Mouse (Mus musculus): Measurements from ENCODE around the gene Dlg5. TPM values are rescaled to one million over a fixed set of nuclear protein-coding genes. Genes with fewer than 3 reads are reported as not detected.

The Dlg5 gene
- total RNA-seq, 2 experiments from 2014 or later: 62.7 to 64.0 TPM

DNA sequence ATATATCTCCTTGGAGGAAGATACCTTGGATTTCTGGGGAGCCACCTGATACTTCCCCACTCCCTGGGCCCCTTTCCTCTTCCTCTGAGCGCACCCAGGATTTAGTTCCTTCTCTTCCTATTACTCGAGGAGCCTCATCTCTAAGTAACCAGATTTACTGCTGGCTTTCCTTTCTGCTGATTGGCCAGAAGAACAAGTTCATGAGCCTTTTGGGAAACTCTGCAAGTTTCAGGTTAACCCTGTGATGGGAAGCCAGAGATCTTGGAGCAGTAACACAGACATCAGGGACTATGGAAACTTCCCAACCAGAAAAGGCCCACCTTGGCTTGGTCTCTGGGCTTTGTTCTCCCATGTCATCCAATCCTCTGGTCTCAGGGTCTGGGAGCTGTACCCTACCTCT, 10.2 kb upstream of the Dlg5 start:
- no peak for TF ChIP-seq CTCF (conservative IDR thresholded peaks at IDR 0.05)
- DNase-seq (ENCODE audit: low spot score in 2 of 2): no peak
- H3K27ac ChIP-seq: no peak overlapping the region
- H3K4me3 ChIP-seq: no peak overlapping the region

DNA sequence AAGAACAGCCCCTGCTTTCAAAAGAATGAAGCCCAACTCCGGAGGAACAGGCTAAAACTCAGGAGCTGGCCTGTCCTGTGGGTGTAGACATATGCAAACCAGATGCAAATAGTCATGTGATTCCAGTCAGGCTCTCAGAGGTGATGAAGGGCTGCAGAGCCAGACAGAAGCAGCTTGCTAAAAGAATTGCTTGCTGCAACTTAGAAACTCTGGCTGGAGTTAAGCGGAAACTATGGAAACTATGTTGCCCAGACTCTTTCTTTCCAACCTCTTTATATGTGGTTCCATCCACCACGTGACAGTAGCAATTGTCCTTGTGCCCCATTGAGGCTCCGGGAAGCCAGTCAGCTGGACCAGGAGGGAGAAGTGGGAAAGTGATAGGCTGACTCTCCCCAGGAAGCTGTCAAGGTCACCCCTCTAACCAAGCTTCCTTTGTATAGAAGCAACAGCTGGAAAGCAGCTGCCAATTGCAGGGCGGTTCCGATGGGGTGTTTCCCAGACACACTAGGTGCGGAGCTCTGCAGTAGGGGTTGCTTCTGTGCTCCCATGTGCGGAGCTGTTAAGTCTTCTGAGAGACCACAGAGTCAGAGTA, 8.0 kb upstream of the Dlg5 start:
- H3K4me3 ChIP-seq: no peak overlapping the region
- no peak for TF ChIP-seq CTCF (conservative IDR thresholded peaks at IDR 0.05)
- H3K27ac ChIP-seq: no peak overlapping the region
- DNase-seq (ENCODE audit: low spot score in 2 of 2): no peak

DNA sequence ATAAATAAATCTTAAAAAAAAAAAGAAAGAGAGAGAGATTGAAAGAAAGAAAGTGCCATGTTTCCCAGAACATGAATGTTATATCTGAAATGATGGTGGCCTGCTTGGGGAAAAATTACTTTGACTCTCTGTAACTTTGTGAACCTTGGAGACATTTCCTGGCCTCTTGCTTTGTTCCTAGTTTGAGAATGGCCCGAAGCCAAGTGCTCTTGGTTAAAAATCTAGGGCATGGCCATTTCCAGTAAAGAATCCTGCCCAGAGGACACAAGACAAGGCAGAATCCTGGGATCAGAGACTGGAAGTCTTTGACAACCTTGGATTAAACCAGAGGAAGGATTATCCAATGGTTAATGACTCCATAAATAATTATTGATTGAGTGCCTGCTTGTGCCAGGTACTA, 5.6 kb upstream of the Dlg5 start:
- TF ChIP-seq CTCF (conservative IDR thresholded peaks at IDR 0.05): no peak
- no peak overlapping the region for H3K4me3 ChIP-seq
- no peak overlapping the region for H3K27ac ChIP-seq
- no peak for DNase-seq (ENCODE audit: low spot score in 2 of 2)

DNA sequence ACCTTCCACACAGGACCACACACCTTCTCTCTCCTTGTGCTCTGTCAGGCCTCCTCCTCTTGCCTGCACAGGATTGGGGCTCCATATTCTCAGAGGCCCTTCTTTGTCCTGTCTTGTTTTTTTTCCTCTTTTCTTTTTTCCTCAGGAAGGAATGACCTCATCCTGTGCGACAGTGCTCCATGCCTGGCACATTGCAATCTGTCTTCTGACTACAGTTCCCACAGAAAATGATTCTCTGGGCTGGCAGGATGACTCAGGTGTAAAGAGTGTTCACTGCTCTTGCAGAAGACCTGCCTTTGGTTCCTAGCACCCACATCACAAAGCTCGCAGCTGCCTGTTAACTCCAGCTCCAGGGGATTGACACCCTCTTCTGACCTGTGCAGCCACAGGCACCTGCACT, 4.2 kb upstream of the Dlg5 start:
- no peak overlapping the region for H3K4me3 ChIP-seq
- H3K27ac ChIP-seq: no peak overlapping the region
- TF ChIP-seq CTCF (conservative IDR thresholded peaks at IDR 0.05): no peak
- no peak for DNase-seq (ENCODE audit: low spot score in 2 of 2)

DNA sequence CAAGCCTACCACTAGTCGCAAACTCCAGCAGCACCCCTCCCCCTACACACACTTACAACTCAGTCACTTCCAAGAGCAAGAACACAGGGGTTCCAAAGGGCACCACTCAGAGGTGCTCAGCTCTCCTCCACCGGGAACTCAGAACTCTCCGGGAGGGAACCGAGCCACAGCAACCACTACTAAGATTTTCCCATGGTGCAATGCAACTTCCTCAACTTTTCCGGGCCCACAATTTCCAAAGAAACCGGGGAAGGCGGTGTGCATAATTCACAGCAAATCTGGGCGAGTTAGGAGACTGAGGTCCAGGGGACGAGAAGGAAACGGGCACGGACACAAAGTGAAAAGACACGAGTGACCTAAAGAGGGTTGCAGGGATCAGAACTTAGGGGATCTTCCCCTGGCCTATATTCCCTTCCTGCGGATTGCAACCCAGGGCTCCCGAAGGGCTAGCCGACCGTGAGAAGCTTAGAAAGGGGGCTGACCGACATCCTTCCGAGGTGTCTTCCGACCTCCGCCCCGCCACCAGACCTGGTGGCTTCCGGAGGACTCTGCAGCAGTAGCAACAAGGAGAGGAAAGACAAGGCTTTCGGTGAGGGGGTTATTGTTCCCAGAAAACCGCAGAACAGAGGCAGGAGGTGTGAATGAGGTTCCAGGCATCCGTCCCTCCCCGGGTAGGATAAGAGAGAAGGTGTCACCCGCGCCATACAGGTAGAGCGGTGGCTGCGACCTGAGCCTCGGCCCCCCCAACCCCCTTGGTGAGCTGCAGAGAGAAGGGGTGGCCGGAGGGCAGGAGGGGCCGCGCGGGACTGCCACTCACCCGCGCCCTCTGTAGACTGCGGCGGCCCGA, 1.2 kb downstream of the Dlg5 start:
- TF ChIP-seq CTCF (conservative IDR thresholded peaks at IDR 0.05): no peak
- peak overlapping the region; percentile 94 for H3K4me3 ChIP-seq
- peak overlapping the region; percentile 95 for H3K27ac ChIP-seq
- peak in 1 of 2 experiments; percentile 36 for DNase-seq (ENCODE audit: low spot score in 2 of 2)

DNA sequence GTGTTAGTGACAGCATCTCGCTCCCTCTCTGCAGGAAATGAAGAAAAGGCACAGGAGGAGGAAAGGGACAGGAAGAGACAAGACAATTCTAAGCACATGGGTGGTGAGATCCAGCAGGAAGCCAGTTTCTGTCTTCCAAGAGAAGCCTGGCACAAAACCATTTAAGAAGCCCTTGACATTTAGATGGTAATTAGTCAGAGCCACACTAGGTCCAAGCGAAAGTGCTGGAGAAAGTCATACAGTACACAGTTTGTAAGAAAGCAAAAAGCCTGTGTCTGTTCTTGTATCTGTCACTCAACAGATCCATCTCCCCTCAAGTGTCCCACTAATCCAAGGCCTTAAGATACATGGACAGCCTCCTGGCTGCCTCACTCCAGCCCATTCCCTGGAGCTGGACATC, 3.7 kb downstream of the Dlg5 start:
- Histone ChIP-seq H3K27ac (peak overlapping the region; percentile 18; the same call in 1 of the 2 replicates), H3K4me3 (no peak overlapping the region)
- DNase-seq (ENCODE audit: low spot score in 2 of 2): no peak
- no peak for TF ChIP-seq CTCF (conservative IDR thresholded peaks at IDR 0.05)

DNA sequence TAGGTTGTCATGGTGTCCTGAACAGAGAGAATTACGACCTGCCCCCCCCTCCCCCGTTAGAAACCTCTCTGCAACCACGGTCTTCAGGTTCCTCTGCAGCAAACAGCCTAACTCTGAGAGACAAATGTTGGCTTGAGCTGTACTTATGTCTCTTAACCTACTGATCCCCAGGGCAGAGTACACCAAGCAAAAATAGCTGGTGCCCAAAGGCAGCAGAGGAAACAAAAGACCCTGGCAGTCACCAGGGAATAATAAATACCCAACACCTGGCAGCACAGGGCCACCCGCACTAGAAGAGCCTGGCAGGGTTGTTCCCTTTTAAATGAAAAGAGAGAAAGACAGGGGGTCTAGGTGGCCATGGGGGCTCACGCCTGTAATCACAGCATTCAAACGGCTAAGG, 4.9 kb downstream of the Dlg5 start:
- Histone ChIP-seq H3K4me3 (no peak overlapping the region), H3K27ac (no peak overlapping the region)
- TF ChIP-seq CTCF (conservative IDR thresholded peaks at IDR 0.05): no peak
- no peak for DNase-seq (ENCODE audit: low spot score in 2 of 2)

DNA sequence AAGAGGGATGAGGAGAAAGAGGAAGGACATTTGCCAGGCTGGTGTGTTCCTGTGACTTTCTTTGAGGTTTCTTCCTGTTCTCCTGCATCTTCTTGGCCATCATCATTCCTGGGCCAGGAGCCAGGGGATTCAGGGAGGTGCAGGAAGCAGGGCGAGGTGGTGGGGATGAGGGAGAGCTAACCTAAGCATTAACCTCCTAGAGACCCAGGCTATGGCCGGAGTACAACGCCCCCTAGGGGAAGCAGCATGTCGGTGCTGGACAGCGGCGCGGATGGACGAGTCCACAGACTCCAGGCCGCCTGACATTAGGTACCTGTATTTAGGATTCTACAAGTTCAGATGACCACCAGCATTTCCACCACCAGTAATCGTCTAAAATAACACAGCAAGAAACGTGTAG, 6.1 kb downstream of the Dlg5 start:
- Histone ChIP-seq H3K27ac (0 out of 2 replicates have a peak overlapping the region, but pooled peaks have one; percentile 18), H3K4me3 (no peak overlapping the region)
- TF ChIP-seq CTCF (conservative IDR thresholded peaks at IDR 0.05): peak; percentile 64
- DNase-seq (ENCODE audit: low spot score in 2 of 2): no peak

DNA sequence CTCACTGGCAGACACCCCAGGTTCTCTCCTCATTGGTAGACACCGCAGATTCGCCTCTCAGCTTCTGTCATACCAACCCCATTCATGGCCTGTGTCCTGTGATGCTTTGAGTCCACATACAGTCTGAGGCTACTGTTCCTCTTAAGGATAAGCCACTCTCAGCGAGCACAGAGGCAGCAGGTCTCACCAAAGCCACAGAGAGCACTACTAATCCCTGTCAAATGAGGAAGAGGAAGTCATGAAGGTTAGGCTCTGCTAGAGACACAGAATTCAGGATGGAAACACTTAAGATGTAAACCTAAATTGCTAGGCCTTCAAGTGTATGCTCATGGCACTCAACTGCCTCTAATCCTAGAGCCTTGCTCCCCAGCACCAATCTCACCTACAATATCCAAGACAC, 9.8 kb downstream of the Dlg5 start:
- H3K4me3 ChIP-seq: no peak overlapping the region
- no peak for DNase-seq (ENCODE audit: low spot score in 2 of 2)
- peak overlapping the region; percentile 69; the same call in 1 of the 2 replicates for H3K27ac ChIP-seq
- no peak for TF ChIP-seq CTCF (conservative IDR thresholded peaks at IDR 0.05)

DNA sequence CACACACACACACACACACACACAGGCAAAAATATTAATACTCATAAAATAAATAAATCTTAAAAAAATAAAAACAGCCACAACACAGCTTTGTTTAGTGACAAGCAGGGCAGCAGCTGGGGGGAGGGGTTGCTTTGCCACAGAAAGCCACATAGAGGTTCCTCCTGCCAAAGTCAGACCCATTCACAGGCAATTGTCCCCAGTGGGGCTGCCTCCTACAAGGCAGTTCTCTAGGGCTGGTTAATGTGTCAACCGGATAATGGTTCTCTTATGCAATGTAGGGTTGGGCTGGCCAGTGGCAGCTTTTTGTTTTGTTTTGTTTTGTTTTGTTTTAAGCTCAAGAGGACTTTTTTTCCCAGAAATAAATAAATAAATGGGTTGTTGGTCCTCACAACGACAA, 11.3 kb downstream of the Dlg5 start:
- TF ChIP-seq CTCF (conservative IDR thresholded peaks at IDR 0.05): no peak
- peak overlapping the region; percentile 69 for H3K27ac ChIP-seq
- H3K4me3 ChIP-seq: no peak overlapping the region
- DNase-seq (ENCODE audit: low spot score in 2 of 2): no peak

DNA sequence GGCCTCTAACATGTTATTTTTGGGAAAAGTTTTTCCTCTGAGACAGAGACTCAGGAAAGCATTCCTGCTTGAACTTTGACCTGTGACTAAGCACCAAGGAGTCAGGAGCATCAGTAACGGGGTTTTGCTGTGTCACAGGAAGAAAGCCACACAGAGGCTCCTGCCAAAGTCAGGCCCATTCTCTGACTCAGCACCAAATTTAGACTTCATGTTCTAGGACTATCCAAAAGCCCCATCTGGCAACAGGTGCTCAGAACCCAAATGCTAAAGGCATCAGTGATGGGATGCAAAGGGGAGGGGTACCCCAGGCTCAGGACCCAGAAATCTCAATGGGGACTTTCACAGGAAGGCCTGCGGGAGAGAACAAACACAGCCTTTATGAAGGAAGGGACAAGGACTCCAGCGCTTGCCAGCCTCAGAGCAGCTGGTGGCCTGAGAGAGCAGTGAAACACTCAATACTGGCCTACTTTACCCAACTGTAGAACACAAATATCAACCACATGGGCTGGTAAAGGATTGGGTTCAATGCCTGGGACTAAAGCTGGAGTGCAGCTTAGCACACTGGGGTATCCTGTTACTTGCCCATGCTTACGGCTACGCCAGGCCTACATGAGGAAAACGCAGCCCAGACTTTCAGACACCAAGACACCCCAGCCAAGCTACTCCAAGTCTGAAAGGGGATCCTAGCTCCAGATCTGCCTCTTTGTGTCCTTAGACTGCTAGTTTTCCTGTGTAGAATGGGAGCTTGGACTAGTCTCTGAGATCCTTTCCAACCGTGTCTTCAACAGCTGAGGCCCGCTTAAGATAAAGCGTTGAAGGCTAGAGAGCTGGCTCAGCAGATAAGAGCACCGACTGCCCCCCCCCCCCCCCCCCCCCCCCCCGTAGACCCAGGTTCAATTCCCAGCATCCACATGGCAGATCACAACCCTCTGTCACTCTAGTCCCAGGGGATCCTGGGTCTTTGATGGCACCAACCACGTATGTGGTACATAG, 12.8 kb downstream of the Dlg5 start:
- TF ChIP-seq CTCF (conservative IDR thresholded peaks at IDR 0.05): no peak
- Histone ChIP-seq H3K4me3 (no peak overlapping the region), H3K27ac (peak overlapping the region; percentile 86)
- peak; percentile 42 to 62 for DNase-seq (ENCODE audit: low spot score in 2 of 2)

DNA sequence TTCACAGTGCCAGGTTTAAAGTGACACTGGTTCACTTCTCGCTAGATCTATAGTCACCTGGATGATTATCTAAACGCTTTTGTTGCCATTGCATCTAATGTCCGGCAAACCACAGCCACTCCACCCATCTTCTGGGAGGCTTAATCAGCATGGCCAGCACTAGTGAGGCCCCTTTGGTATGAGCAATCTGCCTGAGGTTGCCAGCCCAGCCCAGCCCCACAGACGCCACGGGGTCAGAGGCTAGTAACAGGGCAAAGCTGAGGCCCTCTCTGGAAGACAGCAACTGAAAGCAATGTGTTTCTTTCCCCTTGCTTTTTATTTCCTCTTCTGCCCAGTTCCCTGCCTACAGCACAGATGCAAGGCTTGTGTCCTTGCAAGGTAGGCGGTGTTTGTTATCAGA, 17.2 kb downstream of the Dlg5 start:
- no peak for DNase-seq (ENCODE audit: low spot score in 2 of 2)
- Histone ChIP-seq H3K4me3 (no peak overlapping the region), H3K27ac (no peak overlapping the region; the same call in 1 of the 2 replicates)
- no peak for TF ChIP-seq CTCF (conservative IDR thresholded peaks at IDR 0.05)

DNA sequence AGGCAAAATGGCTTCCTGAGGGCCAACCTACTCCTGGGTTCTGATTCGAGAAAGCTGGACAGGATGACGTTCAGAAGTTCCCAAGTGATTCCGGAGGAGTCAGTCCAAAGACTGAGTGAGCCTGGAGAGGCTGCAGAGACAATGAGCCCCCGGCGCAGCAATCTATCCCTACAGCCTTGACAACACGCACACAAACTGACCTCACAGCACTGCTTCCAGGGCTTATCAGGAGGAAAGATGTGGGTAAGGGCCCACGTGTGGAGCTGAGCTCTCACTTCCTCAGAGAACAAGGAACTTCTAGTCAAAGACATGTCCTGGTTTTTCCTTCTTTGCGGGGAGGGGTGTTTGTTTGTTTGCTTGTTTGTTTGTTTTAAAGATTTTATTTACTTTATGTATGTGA, 18.7 kb downstream of the Dlg5 start:
- H3K27ac ChIP-seq: peak overlapping the region; percentile 43; the same call in 1 of the 2 replicates
- DNase-seq (ENCODE audit: low spot score in 2 of 2): no peak
- TF ChIP-seq CTCF (conservative IDR thresholded peaks at IDR 0.05): no peak

More for the DNA sequence above, 18.7 kb downstream of the Dlg5 start:
- no peak overlapping the region for H3K4me3 ChIP-seq
